Comparison of ENCODE assay signal across 9 mouse cellular contexts in genomic region chr1:21052132-21052545, GRCm38 (mm10). TPM values are rescaled to one million over a fixed set of nuclear protein-coding genes. Genes with fewer than 3 reads are reported as not detected.
A peak's percentile ranks its signal among the peaks of the same experiment; 100 is the strongest.
DNase-seq lines count a peak whose midpoint lies in the region; ATAC-seq and TF ChIP-seq lines count a peak whose summit lies in the region.
"Had no signal": no experiment of that assay in that cellular context is flagged by ENCODE, and none has a peak within 500 bp of the region (broad histone marks: within the 10 kb centered on the region; RNA-seq: fewer than 3 reads in every experiment).

No protein-coding gene starts in this region.

- no peaks in the 10 kb centered on the region for H3K9me3 ChIP-seq in heart, postnatal 0 days (replicated peaks; ENCODE audit: control insufficient read depth, low read length)
- no peaks in the 10 kb centered on the region for H3K9me3 ChIP-seq in hindbrain, embryonic 14.5 days (ENCODE audit: control insufficient read depth, low read length)

- H3K27ac ChIP-seq in heart, postnatal 0 days (ENCODE audit: low read depth), result no peak overlapping the region
- no peak overlapping the region for H3K27ac ChIP-seq in heart, adult 2 months
- H3K27ac ChIP-seq in hindbrain, embryonic 14.5 days, result no peak overlapping the region

- TF ChIP-seq CTCF in heart, postnatal 0 days (IDR thresholded peaks at IDR 0.05; ENCODE audit: low read depth), result no peak
- TF ChIP-seq CTCF in heart, adult 2 months (IDR thresholded peaks at IDR 0.05), result no peak

- no peak for TF ChIP-seq POLR2A in heart, adult 2 months (IDR thresholded peaks at IDR 0.05; ENCODE audit: insufficient read depth, low read depth, low read length)
- TF ChIP-seq POLR2A in myocyte (IDR thresholded peaks at IDR 0.05; ENCODE audit: insufficient read length, low read depth), result peak; percentile 60

- no peak overlapping the region for H3K4me2 ChIP-seq in heart, postnatal 0 days (ENCODE audit: low read depth, low read length)
- no peak overlapping the region for H3K4me2 ChIP-seq in hindbrain, embryonic 14.5 days (replicated peaks)
- peak overlapping the region; percentile 75 for H3K4me2 ChIP-seq in myocyte (ENCODE audit: low read depth)

- no peak for DNase-seq in heart, postnatal 0 days (ENCODE audit: low spot score)
- no peak for DNase-seq in heart, adult 2 months
- peak; percentile 37 for DNase-seq in NIH3T3 (ENCODE audit: low read depth)
- DNase-seq in hindbrain, embryonic 14.5 days (ENCODE audit: low spot score), result no peak
- DNase-seq in frontal cortex, adult 2 months (ENCODE audit: extremely low spot score in 1 of 2, low spot score in 1 of 2), result no peak
- DNase-seq in urinary bladder, adult 18-20 months (ENCODE audit: low spot score in 2 of 2), result no peak
- DNase-seq: cerebellum, adult 9-11 months had no signal

- no peaks in the 10 kb centered on the region for H3K36me3 ChIP-seq in heart, postnatal 0 days (replicated peaks; ENCODE audit: control insufficient read depth, insufficient read depth, low read length)
- no peaks in the 10 kb centered on the region for H3K36me3 ChIP-seq in heart, adult 2 months (ENCODE audit: control insufficient read depth, insufficient read depth, low read length)
- no peaks in the 10 kb centered on the region for H3K36me3 ChIP-seq in hindbrain, embryonic 14.5 days (replicated peaks; ENCODE audit: control insufficient read depth, insufficient read depth)
- no peaks in the 10 kb centered on the region for H3K36me3 ChIP-seq in myocyte (ENCODE audit: control insufficient read depth, insufficient read depth)

- TF ChIP-seq EP300 in heart, postnatal 0 days (IDR thresholded peaks at IDR 0.05; ENCODE audit: low read depth), result no peak
- TF ChIP-seq EP300 in heart, adult 2 months (IDR thresholded peaks at IDR 0.05; ENCODE audit: insufficient read depth, low read depth, low read length), result no peak

- no peak overlapping the region for H3ac ChIP-seq in myocyte (ENCODE audit: control insufficient read depth, insufficient read length)

- WGBS in heart, postnatal 0 days, result 18% methylated on average over 5 of the region's 5 CpGs
- WGBS in heart, adult 2 months, result 43% methylated on average over 5 of the region's 5 CpGs
- 56% methylated on average over 5 of the region's 5 CpGs for WGBS in hindbrain, embryonic 14.5 days

- no peak overlapping the region for H3K4me3 ChIP-seq in heart, postnatal 0 days (ENCODE audit: low read depth, low read length)
- H3K4me3 ChIP-seq in heart, adult 2 months, result no peak overlapping the region
- H3K4me3 ChIP-seq in hindbrain, embryonic 14.5 days (replicated peaks; ENCODE audit: low read length), result no peak overlapping the region
- H3K4me3 ChIP-seq in myocyte, result no peak overlapping the region

- intact Hi-C loops in heart, adult 2 months (cut with DNase I), result no loop called here

- no peaks in the 10 kb centered on the region for H3K27me3 ChIP-seq in heart, postnatal 0 days (ENCODE audit: control insufficient read depth, insufficient read depth, low read length)
- H3K27me3 ChIP-seq in heart, adult 2 months (ENCODE audit: control insufficient read depth, insufficient read depth, low read length), result no peaks in the 10 kb centered on the region
- no peaks in the 10 kb centered on the region for H3K27me3 ChIP-seq in hindbrain, embryonic 14.5 days (ENCODE audit: control insufficient read depth, insufficient read depth, low read length)
- no peaks in the 10 kb centered on the region for H3K27me3 ChIP-seq in myocyte (ENCODE audit: control insufficient read depth, insufficient read depth, insufficient read length)

- H3K4me1 ChIP-seq in heart, postnatal 0 days (ENCODE audit: control insufficient read depth, insufficient read depth), result peaks cover 21% of the 10 kb centered on the region
- peaks cover 10% of the 10 kb centered on the region for H3K4me1 ChIP-seq in heart, adult 2 months (ENCODE audit: control insufficient read depth, insufficient read depth, low read length)
- peaks cover 13% of the 10 kb centered on the region; the same call in 1 of the 2 replicates for H3K4me1 ChIP-seq in hindbrain, embryonic 14.5 days (replicated peaks; ENCODE audit: control insufficient read depth, insufficient read depth, low read length)

- H3K9ac ChIP-seq in heart, postnatal 0 days (replicated peaks; ENCODE audit: low read depth, low read length), result no peak overlapping the region
- H3K9ac ChIP-seq in heart, adult 2 months (ENCODE audit: low read depth, low read length), result no peak overlapping the region
- H3K9ac ChIP-seq in hindbrain, embryonic 14.5 days, result no peak overlapping the region

- no peaks in the 10 kb centered on the region for H3K79me2 ChIP-seq in heart, adult 2 months (replicated peaks; ENCODE audit: control insufficient read depth, insufficient read depth, low read length)
- H3K79me2 ChIP-seq in myocyte (ENCODE audit: control insufficient read depth, insufficient read depth), result peaks cover 5% of the 10 kb centered on the region

- peak; percentile 41; the same call in 1 of the 2 replicates for ATAC-seq in heart, postnatal 0 days (ENCODE audit: insufficient read depth, low read depth)
- ATAC-seq in hindbrain, embryonic 14.5 days (ENCODE audit: low FRiP score), result peak; percentile 39; the same call in 1 of the 2 replicates
- no peak for ATAC-seq in frontal cortex, adult (ENCODE audit: low TSS enrichment)

TF ChIP-seq in myocyte, 11 proteins besides CTCF, POLR2A, EP300 and RAD21:
- TF ChIP-seq REST (IDR thresholded peaks at IDR 0.05; ENCODE audit: insufficient read depth, insufficient read length) (no peak), USF1 (IDR thresholded peaks at IDR 0.05; ENCODE audit: low read depth) (no peak), SRF (IDR thresholded peaks at IDR 0.05; ENCODE audit: control insufficient read depth, insufficient read length, low read depth) (no peak), E2F4 (IDR thresholded peaks at IDR 0.05; ENCODE audit: insufficient read depth) (no peak), MAX (IDR thresholded peaks at IDR 0.05; ENCODE audit: low read depth) (no peak), MYOD1 (IDR thresholded peaks at IDR 0.05; ENCODE audit: control insufficient read depth in 1 of 3, insufficient read length in 2 of 3, low read depth in 2 of 3) (peak in 1 of 3 experiments; percentile 39), MYOG (IDR thresholded peaks at IDR 0.05; ENCODE audit: control insufficient read depth in 1 of 3, insufficient read depth in 1 of 3, insufficient read length in 2 of 3, low read depth in 2 of 3) (peak in 1 of 3 experiments; percentile 41), POLR2AphosphoS2 (IDR thresholded peaks at IDR 0.05; ENCODE audit: insufficient read length, low read depth) (no peak)

RNA-seq across cellular contexts. Expression of gene Tram2, which starts 26.9 kb away (rescaled TPM):
- 2.4 and 2.8 TPM in 2 replicates for total RNA-seq in heart, postnatal 0 days (2014; rRNA removed; ENCODE audit: low replicate concordance)
- polyA plus RNA-seq in heart, postnatal 0 days (2015; fragmentation: Nextera tagmentation; extraction: Ambion mirVana), result 2.4 and 2.5 TPM in 2 replicates
- 1 to 10 TPM; 5.6 to 6.0 TPM for total RNA-seq in heart, adult 2 months (2021)
- polyA plus RNA-seq in heart, adult 2 months (2012; rRNA removed), result 4.6 and 7.1 TPM in 2 replicates
- 2.6 and 2.8 TPM in 2 replicates for polyA plus RNA-seq in hindbrain, embryonic 14.5 days (2014; fragmentation: Nextera tagmentation; extraction: Ambion mirVana)
- 4.2 TPM for polyA plus RNA-seq in myocyte (2012; fragmentation: generic; extraction: Trizol)
- 1.3 and 1.4 TPM in 2 replicates for polyA plus RNA-seq in frontal cortex, adult 2 months (2012; rRNA removed)
